Mouse (Mus musculus): Measurements from ENCODE around the gene Mpped2. TPM values are rescaled to one million over a fixed set of nuclear protein-coding genes. Genes with fewer than 3 reads are reported as not detected.

Gene Mpped2
- total and polyA plus RNA-seq, 2 experiments from 2014 or later = 42.6 to 79.4 TPM

- ATAC-seq (ENCODE audit: low FRiP score) = no peak
- Histone ChIP-seq H3K9me3 (ENCODE audit: low read length) (no peaks in the 10 kb centered on the region), H3K4me1 (ENCODE audit: insufficient read depth, low read length) (no peaks in the 10 kb centered on the region), H3K36me3 (ENCODE audit: insufficient read depth, low read length) (no peaks in the 10 kb centered on the region), H3K4me3 (ENCODE audit: low read depth, low read length) (no peak overlapping the region), H3K4me2 (ENCODE audit: low read depth, low read length, poor library complexity, severe bottlenecking) (no peak overlapping the region), H3K9ac (replicated peaks; ENCODE audit: low read length, poor library complexity, severe bottlenecking) (no peak overlapping the region), H3K27me3 (ENCODE audit: insufficient read depth, low read length) (no peaks in the 10 kb centered on the region), H3K27ac (ENCODE audit: low read depth, low read length) (no peak overlapping the region)
- DNase-seq (ENCODE audit: low spot score) = no peak
- 44% methylated on average over 3 of the region's 3 CpGs for WGBS
- no peak for TF ChIP-seq CTCF (IDR thresholded peaks at IDR 0.05)
These were observed 200.3 kb downstream of the Mpped2 start for GRCm38 (mm10) chr2:106893376-106893775.

- WGBS = 17% methylated on average over 11 of the region's 11 CpGs
- DNase-seq (ENCODE audit: low spot score) = no peak
- no peak for ATAC-seq (ENCODE audit: low FRiP score)
These were observed 202.4 kb downstream of the Mpped2 start for GRCm38 (mm10) chr2:106895326-106896023.

DNA sequence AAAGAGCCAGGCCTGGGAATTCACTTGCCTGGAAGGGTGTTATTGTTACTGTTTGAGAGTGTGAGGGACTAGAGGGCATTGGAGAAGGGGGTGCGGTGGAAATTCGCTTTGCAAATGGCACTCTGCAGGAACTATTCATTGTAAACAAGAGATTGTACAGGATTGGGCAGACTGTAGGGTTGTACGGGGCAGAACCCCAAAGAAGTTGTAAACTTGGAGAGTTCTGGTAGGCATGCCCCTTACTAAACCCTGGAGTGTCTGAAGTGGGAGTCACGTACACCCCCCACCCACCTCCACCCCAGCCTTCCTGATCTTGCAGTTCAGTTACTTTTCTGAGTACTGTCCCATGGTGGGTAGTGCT lies 202.9 kb downstream of the Mpped2 start:
- Histone ChIP-seq H3K4me3 (ENCODE audit: low read depth, low read length) (no peak overlapping the region), H3K27ac (ENCODE audit: low read depth, low read length) (no peak overlapping the region), H3K27me3 (ENCODE audit: insufficient read depth, low read length) (no peaks in the 10 kb centered on the region), H3K4me2 (ENCODE audit: low read depth, low read length, poor library complexity, severe bottlenecking) (no peak overlapping the region), H3K36me3 (ENCODE audit: insufficient read depth, low read length) (no peaks in the 10 kb centered on the region), H3K9ac (replicated peaks; ENCODE audit: low read length, poor library complexity, severe bottlenecking) (no peak overlapping the region), H3K4me1 (ENCODE audit: insufficient read depth, low read length) (no peaks in the 10 kb centered on the region), H3K9me3 (ENCODE audit: low read length) (no peaks in the 10 kb centered on the region)
- DNase-seq (ENCODE audit: low spot score) (no peak), ATAC-seq (ENCODE audit: low FRiP score) (no peak)
- TF ChIP-seq CTCF (IDR thresholded peaks at IDR 0.05) = no peak
- WGBS = 34% methylated on average over 4 of the region's 4 CpGs

More at GRCm38 (mm10) chr2:106895326-106896023, 202.4 kb downstream of the Mpped2 start:
- Histone ChIP-seq H3K4me1 (ENCODE audit: insufficient read depth, low read length) (no peaks in the 10 kb centered on the region), H3K9me3 (ENCODE audit: low read length) (no peaks in the 10 kb centered on the region), H3K36me3 (ENCODE audit: insufficient read depth, low read length) (no peaks in the 10 kb centered on the region), H3K4me3 (ENCODE audit: low read depth, low read length) (no peak overlapping the region), H3K27me3 (ENCODE audit: insufficient read depth, low read length) (no peaks in the 10 kb centered on the region), H3K27ac (ENCODE audit: low read depth, low read length) (no peak overlapping the region), H3K9ac (replicated peaks; ENCODE audit: low read length, poor library complexity, severe bottlenecking) (no peak overlapping the region), H3K4me2 (ENCODE audit: low read depth, low read length, poor library complexity, severe bottlenecking) (no peak overlapping the region)
- TF ChIP-seq CTCF (IDR thresholded peaks at IDR 0.05) = no peak

DNA sequence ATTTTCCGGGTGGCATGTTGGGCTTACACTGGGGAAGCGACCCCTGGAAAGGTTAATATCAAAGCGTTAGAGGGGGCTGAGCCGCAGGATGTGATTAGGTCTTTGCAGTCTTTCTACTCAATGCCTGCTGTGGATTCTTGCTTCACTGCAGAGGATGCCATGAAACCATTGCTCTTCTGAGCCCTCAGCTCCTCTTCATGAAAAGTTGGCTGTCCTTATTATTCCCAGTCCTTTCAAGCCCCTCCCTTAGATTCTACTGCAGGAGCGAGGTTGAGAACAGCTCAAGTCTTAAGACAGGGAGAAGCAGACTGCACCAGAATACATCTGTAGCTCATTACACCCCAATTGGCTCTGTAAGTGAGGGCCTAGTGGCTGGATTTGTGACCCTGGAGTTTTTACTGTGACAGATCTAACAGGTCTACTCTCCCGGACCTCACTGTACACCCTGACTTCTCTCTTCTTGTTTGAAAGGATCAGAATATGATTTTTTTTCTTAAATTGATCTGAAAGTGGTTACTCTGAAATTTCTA lies 218.9 kb downstream of the Mpped2 start:
- Histone ChIP-seq H3K27ac (ENCODE audit: low read depth, low read length) (no peak overlapping the region), H3K9ac (replicated peaks; ENCODE audit: low read length, poor library complexity, severe bottlenecking) (no peak overlapping the region), H3K4me2 (ENCODE audit: low read depth, low read length, poor library complexity, severe bottlenecking) (no peak overlapping the region), H3K36me3 (ENCODE audit: insufficient read depth, low read length) (no peaks in the 10 kb centered on the region), H3K9me3 (ENCODE audit: low read length) (no peaks in the 10 kb centered on the region), H3K4me1 (ENCODE audit: insufficient read depth, low read length) (no peaks in the 10 kb centered on the region), H3K4me3 (ENCODE audit: low read depth, low read length) (no peak overlapping the region), H3K27me3 (ENCODE audit: insufficient read depth, low read length) (no peaks in the 10 kb centered on the region)
- no peak for ATAC-seq (ENCODE audit: low FRiP score)
- 71% methylated on average over 6 of the region's 6 CpGs for WGBS
- TF ChIP-seq CTCF (IDR thresholded peaks at IDR 0.05) = no peak
- DNase-seq (ENCODE audit: low spot score) = no peak

All from midbrain, postnatal 0 days (tissue).